Mouse (Mus musculus) megakaryocyte, embryonic 14.5 days (primary cell): ENCODE data around the gene Dpf2.

Source experiments
- FLI1 ChIP-seq: IDR thresholded peaks from 2 replicates; pipeline ENCODE4 v1.6.1; 2012; ENCODE audit warnings: low read length, inconsistent platforms, mixed read lengths
- GATA1 ChIP-seq: IDR thresholded peaks from 3 replicates; pipeline ENCODE4 v1.6.1; 2012; ENCODE audit warnings: mixed read lengths, low read length, inconsistent platforms, borderline replicate concordance

GRCm38 (mm10) chr19:5878916-5879315 is 33.9 kb downstream of the Dpf2 start:
- no peak for TF ChIP-seq GATA1
- no peak for TF ChIP-seq FLI1
